Comparison of ENCODE assay signal across 8 mouse cellular contexts in genomic region chr13:80962789-80963590, GRCm38 (mm10).
DNase-seq lines count a peak whose midpoint lies in the region; ATAC-seq lines count a peak whose summit lies in the region.

No protein-coding gene starts in this region.

- H3K27me3 ChIP-seq in hindbrain, embryonic 12.5 days, result peaks cover 12% of the 10 kb centered on the region; the same call in 1 of the 2 replicates

- peak; percentile 99 for ATAC-seq in hindbrain, embryonic 12.5 days (ENCODE audit: low FRiP score)

- peak overlapping the region; percentile 86 for H3K4me2 ChIP-seq in hindbrain, embryonic 12.5 days (replicated peaks)

- WGBS in hindbrain, embryonic 12.5 days, result 6% methylated on average over 51 of the region's 51 CpGs

- peak; percentile 31 for DNase-seq in WW6 (ENCODE audit: low read depth, low spot score)
- peak; percentile 75 for DNase-seq in cerebellum, adult 9-11 months
- peak; percentile 29 to 49 for DNase-seq in frontal cortex, postnatal 25 days (ENCODE audit: low spot score in 2 of 2)
- DNase-seq in layer of hippocampus, postnatal 36 days, result peak; percentile 56 to 62
- peak; percentile 85 to 92 for DNase-seq in lung, postnatal 4 days
- DNase-seq in retina, postnatal 7 days (ENCODE audit: low read depth, low spot score), result peak; percentile 72
- DNase-seq in urinary bladder, postnatal 4 days (ENCODE audit: low spot score in 2 of 2), result peak; percentile 74 to 82

- 0 out of 2 replicates have a peak, but pooled peaks cover 2% of the 10 kb centered on the region for H3K4me1 ChIP-seq in hindbrain, embryonic 12.5 days

- H3K27ac ChIP-seq in hindbrain, embryonic 12.5 days, result no peak overlapping the region

- peak overlapping the region; percentile 70 for H3K9ac ChIP-seq in hindbrain, embryonic 12.5 days

- H3K36me3 ChIP-seq in hindbrain, embryonic 12.5 days, result no peaks in the 10 kb centered on the region

- no peaks in the 10 kb centered on the region for H3K9me3 ChIP-seq in hindbrain, embryonic 12.5 days (replicated peaks)

- peak overlapping the region; percentile 50 for H3K4me3 ChIP-seq in hindbrain, embryonic 12.5 days

Comparison
In these comparisons a context has a peak if more than half of its experiments do, and no peak if none do; other contexts are left out.
1. DNase-seq: peak in every context shown above with its lines; median percentile 88 in lung, postnatal 4 days; 78 in urinary bladder, postnatal 4 days; 75 in cerebellum, adult 9-11 months; 72 in retina, postnatal 7 days; 59 in layer of hippocampus, postnatal 36 days; 39 in frontal cortex, postnatal 25 days; 31 in WW6.